Mouse (Mus musculus) stomach, embryonic 14.5 days (tissue): ENCODE data around the gene Tssc4. TPM values are rescaled to one million over a fixed set of nuclear protein-coding genes. Genes with fewer than 3 reads are reported as not detected.
A peak's percentile ranks its signal among the peaks of the same experiment; 100 is the strongest.

Experiments
- ATAC-seq: fragments of 200-750 bp; cut with Nextera tagmentation; 2 replicates; pipeline ENCODE4 v1.8.0; 2017; ENCODE audit warnings: low read depth, moderate TSS enrichment; ENCODE audit not compliant: insufficient number of reproducible peaks, insufficient read depth, low FRiP score
- H3K27ac ChIP-seq: fragments of 300-500 bp; sonication (generic); 2 replicates; pipeline ENCODE4 v1.5.1; 2014; ENCODE audit warnings: mild to moderate bottlenecking, low read length, moderate library complexity, mixed read lengths
- H3K27me3 ChIP-seq: fragments of 300-500 bp; sonication (generic); 2 replicates; pipeline ENCODE4 v1.6.1; 2014; ENCODE audit warnings: low read length, control low read depth, mixed read lengths; ENCODE audit not compliant: control insufficient read depth, insufficient read depth
- H3K36me3 ChIP-seq: fragments of 300-500 bp; sonication (generic); 2 replicates; pipeline ENCODE4 v1.6.1; 2014; ENCODE audit warnings: mild to moderate bottlenecking, control low read depth, low read length, moderate library complexity, mixed read lengths; ENCODE audit not compliant: control insufficient read depth, insufficient read depth
- H3K4me1 ChIP-seq: fragments of 300-500 bp; sonication (generic); 2 replicates; pipeline ENCODE4 v1.6.1; 2014; ENCODE audit warnings: low read length, control low read depth, mixed read lengths; ENCODE audit not compliant: control insufficient read depth, insufficient read depth
- H3K4me2 ChIP-seq: fragments of 300-500 bp; sonication (generic); replicated peaks from 2 replicates; pipeline ENCODE4 v1.6.1; 2014; ENCODE audit warnings: low read depth, low read length, control low read depth
- H3K4me3 ChIP-seq: fragments of 300-500 bp; sonication (generic); 2 replicates; pipeline ENCODE4 v1.5.1; 2014; ENCODE audit warnings: low read depth, low read length, control low read depth
- H3K9ac ChIP-seq: fragments of 300-500 bp; sonication (generic); replicated peaks from 2 replicates; pipeline ENCODE4 v1.6.1; 2014; ENCODE audit warnings: low read depth, mild to moderate bottlenecking, control low read depth, low read length, moderate library complexity, mixed read lengths
- H3K9me3 ChIP-seq: fragments of 300-500 bp; sonication (generic); 2 replicates; pipeline ENCODE4 v1.6.1; 2016; ENCODE audit warnings: low read depth, low read length, control low read depth; ENCODE audit not compliant: control insufficient read depth
- WGBS: fragments of 180-500 bp; shearing (Covaris S2); extraction: QIAGEN DNeasy Blood & Tissue Kit; methylation state at CpG from one replicate; pipeline ENCODE4 v1.1.7; 2014; 5-methylcytosine and 5-hydroxymethylcytosine counted together
- polyA plus RNA-seq: library from polyadenylated mRNA; unstranded; fragments of >200 nt; fragmentation: Nextera tagmentation; extraction: Ambion mirVana; gene quantifications from 2 replicates; pipeline ENCODE4 v1.2.1, GENCODE M21; 2014

The Tssc4 gene
- polyA plus RNA-seq, 1 experiment from 2014 or later, result 61.3 TPM

- H3K4me1 ChIP-seq, result peaks cover 26% of the 10 kb centered on the region
- ATAC-seq, result no peak
- H3K36me3 ChIP-seq, result peaks cover 4% of the 10 kb centered on the region; the same call in 1 of the 2 replicates
- no peak overlapping the region for H3K4me2 ChIP-seq
- H3K9ac ChIP-seq, result no peak overlapping the region
- WGBS, result 57% methylated on average over 2 of the region's 2 CpGs
- H3K4me3 ChIP-seq, result no peak overlapping the region
- H3K9me3 ChIP-seq, result no peaks in the 10 kb centered on the region
- no peak overlapping the region for H3K27ac ChIP-seq
- H3K27me3 ChIP-seq, result no peaks in the 10 kb centered on the region
These were observed 17.7 kb upstream of the Tssc4 start for GRCm38 (mm10) chr7:143051316-143051715.

GRCm38 (mm10) chr7:143052626-143053007, 16.4 kb upstream of the Tssc4 start, which contains the start of gene Cd81:
TSS of gene Cd81 (plus strand) at chr7:143052739.
- peaks cover 39% of the 10 kb centered on the region for H3K4me1 ChIP-seq
- no peaks in the 10 kb centered on the region for H3K27me3 ChIP-seq
- no peaks in the 10 kb centered on the region for H3K9me3 ChIP-seq
- peaks cover 4% of the 10 kb centered on the region; the same call in 1 of the 2 replicates for H3K36me3 ChIP-seq
- H3K4me2 ChIP-seq, result peak within 1 kb of the TSS; percentile 95
- peak within 1 kb of the TSS; percentile 82 for H3K4me3 ChIP-seq
- peak within 1 kb of the TSS; percentile 91 for H3K27ac ChIP-seq
- 0% methylated on average over 37 of the region's 37 CpGs for WGBS
- peak; percentile 68 for ATAC-seq
- peak within 1 kb of the TSS; percentile 91 for H3K9ac ChIP-seq

DNA sequence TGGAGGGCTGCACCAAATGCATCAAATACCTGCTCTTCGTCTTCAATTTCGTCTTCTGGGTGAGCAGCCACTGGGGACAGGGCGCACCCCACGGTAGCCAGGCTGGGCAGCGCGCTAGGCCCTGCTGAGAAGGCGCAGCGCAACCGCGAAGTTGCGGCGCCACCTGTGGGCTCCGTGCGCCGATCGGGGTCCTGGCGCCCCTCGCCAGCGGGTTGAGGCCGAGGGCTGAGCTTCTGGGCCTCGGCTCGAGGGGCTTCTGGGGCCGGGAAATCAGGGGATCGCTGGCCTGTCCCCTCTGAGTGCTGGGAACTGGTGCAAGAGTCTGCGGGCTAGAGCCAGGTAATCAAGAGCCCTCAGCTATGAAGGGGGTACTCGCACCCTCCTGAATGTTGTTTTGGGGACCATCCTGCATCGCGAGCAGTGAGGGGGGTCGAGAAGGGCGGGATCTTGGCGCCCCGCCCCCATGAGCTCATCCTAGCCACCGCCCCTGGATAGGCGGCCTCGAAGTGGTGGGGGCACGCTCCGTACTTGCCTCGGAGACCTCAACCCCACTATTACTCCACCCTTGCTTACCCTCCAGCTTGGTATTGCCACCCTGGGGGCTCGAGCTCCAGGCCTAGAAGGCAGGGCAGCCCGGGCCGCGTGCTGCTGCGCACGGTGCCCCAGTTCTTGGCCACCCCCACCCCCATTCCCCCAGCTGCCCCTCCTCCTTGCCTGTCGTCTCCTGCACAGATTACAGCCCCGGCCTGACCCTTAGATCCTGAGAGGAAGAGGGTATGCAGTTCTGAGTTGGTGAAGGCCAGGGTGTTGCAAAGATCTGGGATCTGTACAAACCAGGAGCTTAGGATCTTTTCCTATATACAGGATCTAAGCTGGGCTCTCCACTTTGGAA, 15.8 kb upstream of the Tssc4 start:
- H3K9ac ChIP-seq, result peak overlapping the region; percentile 91
- no peaks in the 10 kb centered on the region for H3K9me3 ChIP-seq
- peak overlapping the region; percentile 82 for H3K4me3 ChIP-seq
- peaks cover 45% of the 10 kb centered on the region for H3K4me1 ChIP-seq
- peak overlapping the region; percentile 91 for H3K27ac ChIP-seq
- under 1% methylated on average over 46 of the region's 46 CpGs for WGBS
- H3K27me3 ChIP-seq, result no peaks in the 10 kb centered on the region
- peak; percentile 67 for ATAC-seq
- H3K36me3 ChIP-seq, result peaks cover 8% of the 10 kb centered on the region; the same call in 1 of the 2 replicates
- peak overlapping the region; percentile 95 for H3K4me2 ChIP-seq

DNA sequence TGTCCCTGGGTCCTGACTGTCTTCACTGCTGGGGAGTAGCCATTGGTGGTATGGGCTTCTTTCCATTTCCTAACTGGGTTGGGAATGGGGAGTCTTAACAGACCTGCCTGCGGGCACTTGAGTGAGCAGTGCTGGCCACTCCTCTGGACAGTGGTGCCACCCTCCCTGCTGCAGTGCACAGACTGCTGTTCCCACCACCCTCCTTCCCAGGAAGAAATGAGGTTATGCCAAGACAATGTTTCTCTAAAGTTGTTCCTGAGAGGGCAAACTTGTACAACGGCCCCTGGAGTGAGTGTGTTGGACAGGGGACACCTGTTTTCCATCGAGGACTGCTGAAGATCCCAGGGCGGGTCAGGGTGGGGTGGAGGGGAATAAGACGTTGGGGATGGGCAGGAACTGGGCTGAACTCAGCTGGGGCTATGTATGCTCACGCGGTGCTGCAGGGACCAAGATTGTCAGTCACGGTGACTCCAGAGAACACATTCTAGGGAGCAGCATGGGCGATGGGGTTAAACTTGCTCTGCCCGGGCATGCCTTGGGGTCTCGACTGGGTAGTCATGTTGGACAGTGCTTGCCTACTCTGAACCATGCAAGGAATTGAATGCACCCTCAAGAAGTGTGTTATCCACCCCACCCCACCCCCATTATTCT, 15.0 kb upstream of the Tssc4 start:
- Histone ChIP-seq H3K9me3 (no peaks in the 10 kb centered on the region), H3K36me3 (peaks cover 9% of the 10 kb centered on the region; the same call in 1 of the 2 replicates), H3K4me1 (peaks cover 54% of the 10 kb centered on the region), H3K9ac (peak overlapping the region; percentile 91), H3K27me3 (no peaks in the 10 kb centered on the region), H3K4me3 (peak overlapping the region; percentile 82), H3K27ac (peak overlapping the region; percentile 91; the same call in 1 of the 2 replicates), H3K4me2 (peak overlapping the region; percentile 95)
- ATAC-seq, result no peak
- WGBS, result 29% methylated on average over 11 of the region's 11 CpGs

- no peak for ATAC-seq
- Histone ChIP-seq H3K36me3 (peaks cover 9% of the 10 kb centered on the region; the same call in 1 of the 2 replicates), H3K4me2 (peak overlapping the region; percentile 95), H3K4me3 (peak overlapping the region; percentile 82), H3K9me3 (no peaks in the 10 kb centered on the region), H3K27me3 (no peaks in the 10 kb centered on the region), H3K9ac (peak overlapping the region; percentile 91; the same call in 1 of the 2 replicates), H3K27ac (no peak overlapping the region), H3K4me1 (peaks cover 57% of the 10 kb centered on the region)
- WGBS, result 40% methylated on average over 3 of the region's 3 CpGs
These were observed 14.5 kb upstream of the Tssc4 start for GRCm38 (mm10) chr7:143054612-143054965.

- no peaks in the 10 kb centered on the region for H3K27me3 ChIP-seq
- no peaks in the 10 kb centered on the region for H3K9me3 ChIP-seq
- ATAC-seq, result no peak
- H3K9ac ChIP-seq, result peak overlapping the region; percentile 91; the same call in 1 of the 2 replicates
- no peak overlapping the region for H3K27ac ChIP-seq
- peaks cover 11% of the 10 kb centered on the region; the same call in 1 of the 2 replicates for H3K36me3 ChIP-seq
- H3K4me1 ChIP-seq, result peaks cover 57% of the 10 kb centered on the region
- H3K4me3 ChIP-seq, result peak overlapping the region; percentile 82
- 84% methylated on average over 3 of the region's 3 CpGs for WGBS
- H3K4me2 ChIP-seq, result peak overlapping the region; percentile 95
These were observed 14.0 kb upstream of the Tssc4 start for GRCm38 (mm10) chr7:143055001-143055400.

DNA sequence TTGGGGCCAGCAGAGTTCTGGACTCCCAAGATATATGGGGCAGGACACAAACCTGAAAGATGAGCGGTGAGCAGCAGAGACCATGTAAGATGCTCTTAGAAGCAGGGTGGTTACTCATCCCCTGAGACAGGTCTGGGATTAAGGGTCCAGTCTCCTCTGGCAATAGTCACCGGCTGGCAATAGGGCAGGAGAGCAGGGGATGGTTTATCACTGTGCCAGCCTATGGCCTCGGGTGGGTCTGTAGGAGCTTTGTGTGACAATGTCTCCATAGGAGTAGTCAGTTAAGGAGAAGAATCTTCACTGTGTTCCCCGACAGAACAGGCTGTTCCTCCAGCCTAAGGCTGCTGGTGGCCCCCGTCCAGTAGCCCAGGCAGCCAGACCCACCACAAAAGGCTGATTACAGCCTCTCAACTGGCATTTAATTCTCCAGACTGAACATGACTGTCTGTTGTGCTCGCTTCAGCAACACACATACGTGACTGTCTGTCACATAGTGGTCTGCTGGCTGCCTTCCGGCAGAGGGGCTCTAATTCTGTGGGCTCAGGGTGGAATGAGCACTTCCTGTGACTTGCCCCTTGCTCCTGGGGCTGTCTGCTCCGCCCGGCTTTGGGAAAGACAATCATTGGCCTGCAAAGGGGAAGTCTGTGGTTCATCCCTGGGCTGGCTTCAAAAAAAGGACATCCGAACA, 13.4 kb upstream of the Tssc4 start:
- whole genome bisulfite sequencing, result 67% methylated on average over 11 of the region's 11 CpGs
- H3K36me3 ChIP-seq, result peaks cover 14% of the 10 kb centered on the region; the same call in 1 of the 2 replicates
- H3K4me2 ChIP-seq, result peak overlapping the region; percentile 95
- H3K4me3 ChIP-seq, result peak overlapping the region; percentile 82; the same call in 1 of the 2 replicates
- no peak for ATAC-seq
- H3K9me3 ChIP-seq, result no peaks in the 10 kb centered on the region
- H3K27ac ChIP-seq, result no peak overlapping the region; the same call in 1 of the 2 replicates
- no peak overlapping the region for H3K9ac ChIP-seq
- no peaks in the 10 kb centered on the region for H3K27me3 ChIP-seq
- peaks cover 57% of the 10 kb centered on the region for H3K4me1 ChIP-seq

GRCm38 (mm10) chr7:143057023-143057422, 12.0 kb upstream of the Tssc4 start:
- WGBS, result 84% methylated on average over 5 of the region's 5 CpGs
- H3K9ac ChIP-seq, result no peak overlapping the region
- H3K4me1 ChIP-seq, result peaks cover 54% of the 10 kb centered on the region
- H3K4me3 ChIP-seq, result no peak overlapping the region
- no peak for ATAC-seq
- no peak overlapping the region for H3K4me2 ChIP-seq
- H3K27me3 ChIP-seq, result no peaks in the 10 kb centered on the region
- peaks cover 20% of the 10 kb centered on the region for H3K36me3 ChIP-seq
- H3K9me3 ChIP-seq, result no peaks in the 10 kb centered on the region
- no peak overlapping the region; the same call in 1 of the 2 replicates for H3K27ac ChIP-seq
